Mouse (Mus musculus) right cerebral cortex, postnatal 4 days (tissue): ENCODE results near the gene 9330182L06Rik.
A peak's percentile ranks its signal among the peaks of the same experiment; 100 is the strongest.

Experiments
- DNase-seq: peaks from one replicate; pipeline ENCODE4 v3.0.0-alpha.2; 2022

The 9330182L06Rik gene

GRCm38 (mm10) chr5:9364937-9365336 is 99.0 kb downstream of the 9330182L06Rik start:
- DNase-seq, result no peak

DNA sequence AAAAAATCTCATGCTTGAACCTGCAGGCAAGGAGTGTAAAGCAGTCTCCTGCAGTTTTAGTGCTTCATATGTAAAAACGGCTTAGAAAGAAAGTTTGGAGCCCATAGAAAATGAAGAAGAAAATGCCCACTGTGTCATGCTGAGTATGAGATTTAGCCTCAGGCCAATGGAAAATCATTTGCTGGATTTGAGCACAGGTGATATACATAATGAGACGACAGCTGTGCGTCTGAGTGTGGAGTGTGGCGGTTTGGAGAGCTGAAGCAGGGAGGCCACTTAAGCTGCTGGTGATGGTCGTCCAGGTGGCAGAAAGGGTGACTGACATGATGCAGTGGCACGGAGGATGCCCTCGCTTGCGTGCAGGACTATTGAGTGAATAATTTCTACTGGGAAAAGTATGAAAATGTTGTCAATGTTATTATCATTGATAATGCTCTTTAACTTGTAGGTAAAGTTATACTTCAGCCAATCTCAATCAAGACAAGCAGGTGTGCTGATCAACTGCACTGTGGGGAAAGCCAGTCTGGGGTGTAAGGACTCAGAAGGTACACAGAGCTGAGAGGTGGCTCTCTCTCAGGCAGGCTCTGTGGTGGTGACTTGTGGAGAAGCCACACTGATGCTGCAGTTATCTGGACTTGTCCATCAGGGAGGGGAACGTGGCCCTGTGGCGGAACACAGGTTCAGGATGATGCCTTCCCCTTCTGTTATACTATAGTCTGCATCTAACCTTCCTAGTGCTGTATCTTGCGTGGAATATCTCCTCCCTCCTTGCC is 102.2 kb downstream of the 9330182L06Rik start:
- DNase-seq, result no peak

DNA sequence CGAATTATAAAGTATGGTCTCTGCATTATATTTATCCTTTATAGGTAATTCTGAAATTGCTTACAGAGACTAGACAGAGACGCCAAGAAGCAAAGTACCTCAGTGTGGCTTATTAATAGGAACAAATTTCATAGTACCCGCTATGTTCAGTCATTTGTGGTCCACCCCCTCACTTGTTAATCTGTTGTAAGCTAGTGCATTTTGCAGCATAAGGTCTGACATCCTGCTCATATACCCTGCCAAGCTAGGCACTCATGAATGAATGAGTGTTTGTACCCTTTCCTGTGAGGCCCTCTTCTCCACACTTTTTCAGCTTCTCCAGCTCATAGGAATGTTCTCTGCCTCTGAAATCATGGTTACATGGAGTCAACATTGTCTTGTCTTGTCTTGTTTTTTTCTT is 105.2 kb downstream of the 9330182L06Rik start:
- DNase-seq, result no peak

GRCm38 (mm10) chr5:9373341-9373740 is 107.4 kb downstream of the 9330182L06Rik start:
- DNase-seq, result no peak

- no peak for DNase-seq
These were observed 124.0 kb downstream of the 9330182L06Rik start for GRCm38 (mm10) chr5:9389968-9390367.

GRCm38 (mm10) chr5:9391858-9392393 is 126.0 kb downstream of the 9330182L06Rik start:
- no peak for DNase-seq

- no peak for DNase-seq
These were observed 151.2 kb downstream of the 9330182L06Rik start for GRCm38 (mm10) chr5:9417098-9417497.

DNA sequence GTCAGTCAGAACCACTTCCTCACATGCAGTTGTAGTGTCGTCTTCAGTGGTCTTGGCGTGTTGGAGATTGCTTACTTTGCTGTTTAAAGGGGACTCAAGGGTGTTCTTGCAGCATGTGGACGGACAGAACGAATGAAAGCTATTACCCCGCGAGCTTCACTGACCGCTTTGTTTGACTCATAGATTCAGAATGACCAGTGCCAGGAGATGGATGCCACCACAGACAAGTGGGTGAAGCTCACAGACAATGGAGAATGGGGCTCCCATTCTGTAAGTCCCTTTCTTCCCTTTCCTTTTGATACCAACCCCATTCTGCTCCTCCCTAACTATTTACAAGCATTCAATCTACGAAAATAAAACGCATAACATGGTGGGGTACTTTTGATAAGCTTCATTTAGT is 151.9 kb downstream of the 9330182L06Rik start:
- DNase-seq, result no peak

- DNase-seq, result peak; percentile 35
These were observed 154.0 kb downstream of the 9330182L06Rik start for GRCm38 (mm10) chr5:9419964-9420363.

GRCm38 (mm10) chr5:9424464-9424863 is 158.5 kb downstream of the 9330182L06Rik start:
- DNase-seq, result no peak

- DNase-seq, result no peak
These were observed 161.2 kb downstream of the 9330182L06Rik start for GRCm38 (mm10) chr5:9427165-9427564.

- DNase-seq, result peak; percentile 18
These were observed 161.8 kb downstream of the 9330182L06Rik start for GRCm38 (mm10) chr5:9427581-9428241.

GRCm38 (mm10) chr5:9428728-9429127 is 162.8 kb downstream of the 9330182L06Rik start:
- DNase-seq, result no peak

DNA sequence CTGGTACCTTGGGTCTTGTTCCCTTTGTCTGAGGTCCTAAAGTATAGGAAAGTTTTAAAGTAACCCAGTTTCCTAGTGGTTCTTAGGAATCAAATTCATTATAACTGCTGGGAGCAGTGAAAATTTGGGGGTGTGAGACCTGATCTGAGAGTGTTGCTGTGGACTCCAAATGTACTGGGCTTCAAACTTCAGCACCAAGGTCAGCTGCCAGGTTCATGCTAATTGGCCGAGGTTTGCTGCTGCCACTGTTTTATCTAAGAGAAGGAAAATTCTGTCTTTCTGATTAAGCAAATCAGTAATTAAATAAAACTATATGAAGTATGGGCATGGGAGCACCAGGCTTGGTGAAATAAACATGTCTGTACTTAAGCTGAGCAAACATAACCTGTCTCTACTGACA is 180.2 kb downstream of the 9330182L06Rik start:
- no peak for DNase-seq

- no peak for DNase-seq
These were observed 183.0 kb downstream of the 9330182L06Rik start for GRCm38 (mm10) chr5:9448931-9449330.

- peak; percentile 46 for DNase-seq
These were observed 183.7 kb downstream of the 9330182L06Rik start for GRCm38 (mm10) chr5:9449570-9449969.

DNA sequence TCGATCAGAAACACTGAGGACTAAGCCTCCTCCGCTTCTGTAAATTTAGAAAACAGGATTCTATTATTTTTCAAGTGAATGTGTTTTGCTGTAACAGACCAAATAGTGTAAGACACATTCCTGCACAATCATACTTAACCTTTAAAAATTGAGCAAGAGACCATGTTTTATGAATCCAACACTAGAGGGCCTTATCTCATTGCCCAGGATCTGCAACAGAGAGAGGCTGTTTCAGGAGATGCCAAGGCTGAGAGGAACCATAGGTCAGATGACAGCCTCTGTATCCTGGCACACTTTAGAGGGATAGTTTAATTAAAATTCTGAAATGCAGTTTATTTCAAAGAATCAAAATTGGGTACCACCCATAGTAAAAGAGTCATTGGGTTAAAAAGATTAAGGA is 187.4 kb downstream of the 9330182L06Rik start:
- DNase-seq, result no peak

DNA sequence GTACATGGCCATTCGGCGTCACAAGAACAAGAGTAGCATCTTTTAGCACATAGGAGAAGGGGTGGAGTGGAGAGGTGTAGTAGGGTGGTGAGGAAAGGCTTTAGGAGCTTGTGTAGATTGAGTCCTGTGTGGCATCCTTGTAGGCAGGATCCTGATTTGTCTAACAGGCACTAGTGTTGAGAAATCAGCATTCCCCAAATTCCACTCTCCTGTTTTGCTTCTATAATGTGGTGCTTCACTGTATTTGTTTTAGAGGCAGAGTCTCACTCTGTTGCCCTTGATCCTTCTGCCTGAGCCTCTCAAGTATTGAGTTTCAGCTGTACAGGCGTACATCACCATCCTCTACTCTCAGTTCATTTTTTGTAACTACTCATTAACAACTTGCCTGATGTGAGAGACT is 211.7 kb downstream of the 9330182L06Rik start:
- no peak for DNase-seq

GRCm38 (mm10) chr5:9495456-9495855 is 229.5 kb downstream of the 9330182L06Rik start:
- DNase-seq, result no peak

DNA sequence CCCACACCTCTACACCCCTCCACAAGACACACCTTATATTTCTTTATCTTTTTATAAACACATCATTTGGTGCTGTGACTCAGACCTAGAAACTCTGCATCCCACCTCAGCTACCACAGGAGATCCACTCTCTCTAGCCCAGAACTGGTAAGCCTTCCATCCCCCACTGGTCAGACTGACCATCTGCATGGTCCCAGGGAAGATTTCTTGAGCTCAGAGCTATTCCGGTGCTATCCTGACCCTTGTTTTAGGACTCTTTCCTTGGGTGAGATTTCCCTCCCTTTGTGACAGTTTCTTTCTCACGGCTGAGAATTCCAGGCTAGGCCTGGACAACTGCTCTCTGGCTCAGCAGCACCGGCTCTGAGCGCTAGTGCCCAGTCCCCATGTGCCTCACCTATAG is 231.3 kb downstream of the 9330182L06Rik start:
- no peak for DNase-seq

DNA sequence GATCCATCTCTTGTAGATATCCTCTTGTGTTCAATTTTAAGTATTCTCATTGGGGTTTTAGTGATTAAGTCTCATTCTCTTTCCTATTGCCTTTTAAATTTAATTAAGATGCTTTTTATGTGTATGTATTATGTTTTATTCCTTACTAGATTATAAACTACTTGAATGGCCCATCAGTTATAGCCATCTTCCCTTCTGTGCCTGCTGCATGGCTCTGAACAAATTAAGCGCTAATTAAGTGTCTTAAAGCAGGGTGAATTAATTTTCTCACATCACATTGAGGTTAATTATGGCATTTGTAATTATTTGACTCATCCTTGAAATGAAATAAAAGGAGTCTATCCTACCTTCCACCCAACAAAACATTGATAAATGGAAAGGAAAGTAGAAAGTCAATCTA is 245.1 kb downstream of the 9330182L06Rik start:
- no peak for DNase-seq

DNA sequence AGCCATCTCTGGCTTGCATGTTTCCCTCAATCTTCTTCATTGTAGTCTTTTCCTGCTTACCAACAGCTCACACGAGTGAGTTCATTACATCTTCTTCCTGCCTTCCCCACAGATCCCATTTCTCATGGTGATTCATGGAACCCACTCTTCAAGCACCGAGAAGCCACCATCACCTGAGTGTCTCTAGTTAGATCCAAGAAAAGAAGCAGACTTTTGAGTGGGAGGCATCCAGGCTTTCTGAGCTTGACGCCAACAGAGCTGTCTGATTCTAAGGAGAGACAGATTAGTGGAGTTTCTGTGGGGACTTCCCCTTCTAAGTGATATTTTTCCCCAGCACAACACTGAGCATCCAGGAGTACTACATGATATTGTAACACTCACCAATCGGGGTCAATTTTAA is 259.6 kb downstream of the 9330182L06Rik start:
- DNase-seq, result no peak
